Mouse (Mus musculus) frontal cortex, postnatal 36 days (tissue): ENCODE measurements around the gene Ttc27.

Source experiments
- DNase-seq, 2 experiments: peaks; one replicate each; pipeline ENCODE4 v3.0.0; 2022; ENCODE audit warnings: low spot score in 2 of 2

Ttc27 gene

GRCm38 (mm10) chr17:74875740-74876139, 158.2 kb downstream of the Ttc27 start:
- DNase-seq = no peak

GRCm38 (mm10) chr17:74876954-74877353, 159.4 kb downstream of the Ttc27 start:
- DNase-seq = no peak

- no peak for DNase-seq
Observed at GRCm38 (mm10) chr17:74879768-74880167, 162.2 kb downstream of the Ttc27 start.

- DNase-seq = no peak
Observed at GRCm38 (mm10) chr17:74887039-74887438, 169.5 kb downstream of the Ttc27 start.

- no peak for DNase-seq
Observed at GRCm38 (mm10) chr17:74888836-74889534, 171.5 kb downstream of the Ttc27 start.

- no peak for DNase-seq
Observed at GRCm38 (mm10) chr17:74889535-74890117, 172.1 kb downstream of the Ttc27 start.

GRCm38 (mm10) chr17:74902453-74902852, 184.9 kb downstream of the Ttc27 start:
- no peak for DNase-seq

- no peak for DNase-seq
Observed at GRCm38 (mm10) chr17:74903411-74904331, 186.1 kb downstream of the Ttc27 start.

- DNase-seq = no peak
Observed at GRCm38 (mm10) chr17:74904332-74904687, 186.8 kb downstream of the Ttc27 start.

- DNase-seq = no peak
Observed at GRCm38 (mm10) chr17:74904956-74905355, 187.4 kb downstream of the Ttc27 start.

GRCm38 (mm10) chr17:74912995-74913394, 195.5 kb downstream of the Ttc27 start:
- no peak for DNase-seq
